Mouse (Mus musculus) CH12F3 (cell line): ENCODE results near the gene Hdgf.

Source experiments
- in situ Hi-C: fragments of 300-500 bp; cut with MboI; formaldehyde crosslinking; loops from 2 replicates; pipeline ENCODE4 v1.14.3; 2020; ENCODE audit warnings: low sequenced_read_pairs

Hdgf gene

GRCm38 (mm10) chr3:87944838-87945600 is 38.9 kb downstream of the Hdgf start:
- in situ Hi-C loops = no loop called here

GRCm38 (mm10) chr3:87945781-87946540 is 39.8 kb downstream of the Hdgf start:
- in situ Hi-C loops = no loop called here

- in situ Hi-C loops = no loop called here
Observed at GRCm38 (mm10) chr3:87946541-87946860, 40.4 kb downstream of the Hdgf start.

- in situ Hi-C loops = no loop called here
Observed at GRCm38 (mm10) chr3:87947056-87947810, 41.1 kb downstream of the Hdgf start.

- in situ Hi-C loops = no loop called here
Observed at GRCm38 (mm10) chr3:87947811-87948199, 41.7 kb downstream of the Hdgf start.

GRCm38 (mm10) chr3:87948378-87949265 is 42.5 kb downstream of the Hdgf start, which contains the start of gene Crabp2:
Gene Crabp2 (plus strand): TSS chr3:87948666.
- in situ Hi-C loops = no loop called here

GRCm38 (mm10) chr3:87949266-87949954 is 43.3 kb downstream of the Hdgf start:
- in situ Hi-C loops = no loop called here

- in situ Hi-C loops = no loop called here
Observed at GRCm38 (mm10) chr3:87949955-87950515, 43.9 kb downstream of the Hdgf start.

GRCm38 (mm10) chr3:87951946-87952345 is 45.8 kb downstream of the Hdgf start:
- in situ Hi-C loops = no loop called here

GRCm38 (mm10) chr3:87952440-87952839 is 46.3 kb downstream of the Hdgf start:
- in situ Hi-C loops = no loop called here

GRCm38 (mm10) chr3:87958056-87958455 is 51.9 kb downstream of the Hdgf start:
- in situ Hi-C loops = no loop called here

GRCm38 (mm10) chr3:87958476-87958875 is 52.4 kb downstream of the Hdgf start:
- in situ Hi-C loops = no loop called here

GRCm38 (mm10) chr3:87958967-87959366 is 52.8 kb downstream of the Hdgf start:
- in situ Hi-C loops = no loop called here

- in situ Hi-C loops = no loop called here
Observed at GRCm38 (mm10) chr3:87959371-87959770, 53.2 kb downstream of the Hdgf start.

- in situ Hi-C loops = no loop called here
Observed at GRCm38 (mm10) chr3:87960191-87960585, 54.1 kb downstream of the Hdgf start.

- in situ Hi-C loops = no loop called here
Observed at GRCm38 (mm10) chr3:87960586-87961191, 54.6 kb downstream of the Hdgf start.
